In genomic region chr8:90799473-90799872, GRCm38 (mm10) we compare ENCODE assay signal across 20 mouse cellular contexts. TPM values are rescaled to one million over a fixed set of nuclear protein-coding genes. Genes with fewer than 3 reads are reported as not detected.
"Had no signal": no experiment of that assay in that cellular context is flagged by ENCODE, and none has a peak within 500 bp of the region (broad histone marks: within the 10 kb centered on the region; RNA-seq: fewer than 3 reads in every experiment).

No protein-coding gene starts in this region.

- H3K27me3 ChIP-seq: intestine, embryonic 15.5 days; limb, embryonic 12.5 days; limb, embryonic 15.5 days; liver, embryonic 12.5 days; liver, embryonic 15.5 days; lung, embryonic 15.5 days; stomach, embryonic 15.5 days had no signal

- H3K9ac ChIP-seq: intestine, embryonic 15.5 days; limb, embryonic 12.5 days; limb, embryonic 15.5 days; liver, embryonic 12.5 days; liver, embryonic 15.5 days; lung, embryonic 15.5 days; stomach, embryonic 15.5 days had no signal

- ATAC-seq: hindbrain, embryonic 16.5 days; intestine, embryonic 15.5 days; liver, embryonic 12.5 days had no signal

- H3K4me2 ChIP-seq: intestine, embryonic 15.5 days; limb, embryonic 12.5 days; limb, embryonic 15.5 days; liver, embryonic 12.5 days; liver, embryonic 15.5 days; lung, embryonic 15.5 days; midbrain, embryonic 11.5 days; stomach, embryonic 15.5 days had no signal

- H3K4me1 ChIP-seq: liver, embryonic 15.5 days; stomach, embryonic 15.5 days had no signal

- H3K4me3 ChIP-seq: intestine, embryonic 15.5 days; layer of hippocampus, adult 2 months; left cerebral cortex, adult 2 months; limb, embryonic 12.5 days; limb, embryonic 15.5 days; liver, embryonic 12.5 days; liver, embryonic 15.5 days; lung, embryonic 15.5 days; stomach, embryonic 15.5 days had no signal

- H3K36me3 ChIP-seq: intestine, embryonic 15.5 days; limb, embryonic 12.5 days; limb, embryonic 15.5 days; liver, embryonic 12.5 days; liver, embryonic 15.5 days; lung, embryonic 15.5 days; stomach, embryonic 15.5 days had no signal

- DNase-seq: layer of hippocampus, adult 9-11 months; left cerebral cortex, postnatal 4 days; lung, adult 18-20 months; lung, postnatal 4 days; midbrain, embryonic 14.5 days; thymus, postnatal 36 days had no signal

- H3K9me3 ChIP-seq: intestine, embryonic 15.5 days; limb, embryonic 15.5 days; liver, embryonic 12.5 days; liver, embryonic 15.5 days; lung, embryonic 15.5 days; stomach, embryonic 15.5 days had no signal

- H3K27ac ChIP-seq: intestine, embryonic 15.5 days; layer of hippocampus, adult 2 months; left cerebral cortex, adult 2 months; limb, embryonic 12.5 days; limb, embryonic 15.5 days; liver, embryonic 12.5 days; liver, embryonic 15.5 days; lung, embryonic 15.5 days; stomach, embryonic 15.5 days had no signal

RNA-seq across cellular contexts. Expression of gene Gm19935, which starts 17.7 kb away (rescaled TPM):
- polyA plus RNA-seq: limb, embryonic 12.5 days; limb, embryonic 15.5 days; liver, embryonic 12.5 days; liver, embryonic 15.5 days; midbrain, embryonic 11.5 days; neural tube, embryonic 11.5 days; small intestine, adult 2 months; spleen, adult 2 months; stomach, embryonic 15.5 days had no signal
